ENCODE assay signal across 8 mouse cellular contexts in genomic region chr6:124856916-124857839, GRCm38 (mm10). TPM values are rescaled to one million over a fixed set of nuclear protein-coding genes. Genes with fewer than 3 reads are reported as not detected.
DNase-seq lines count a peak whose midpoint lies in the region; ATAC-seq and TF ChIP-seq lines count a peak whose summit lies in the region.

Gene P3h3, minus strand, starts transcription at chr6:124857752.

- peak within 1 kb of the TSS; percentile 89 for H3K9ac ChIP-seq in heart, embryonic 14.5 days (ENCODE audit: low read length)
- no peak within 1 kb of the TSS for H3K9ac ChIP-seq in liver, embryonic 14.5 days (replicated peaks)
- peak within 1 kb of the TSS; percentile 80 for H3K9ac ChIP-seq in stomach, embryonic 15.5 days

- peaks cover 49% of the 10 kb centered on the region for H3K27me3 ChIP-seq in forebrain, embryonic 10.5 days (ENCODE audit: poor library complexity, severe bottlenecking)
- H3K27me3 ChIP-seq in heart, embryonic 14.5 days (ENCODE audit: control insufficient read depth, insufficient read depth, low read length) = peaks cover 21% of the 10 kb centered on the region
- peaks cover 52% of the 10 kb centered on the region for H3K27me3 ChIP-seq in liver, embryonic 14.5 days (ENCODE audit: control insufficient read depth, insufficient read depth, low read length)
- H3K27me3 ChIP-seq in stomach, embryonic 15.5 days (replicated peaks) = peaks cover 13% of the 10 kb centered on the region

- peak; percentile 73 for ATAC-seq in heart, embryonic 14.5 days (ENCODE audit: insufficient number of reproducible peaks, insufficient read depth, low FRiP score, low read depth)
- ATAC-seq in liver, embryonic 14.5 days (ENCODE audit: insufficient read depth) = peak; percentile 57; the same call in 1 of the 2 replicates
- ATAC-seq in stomach, embryonic 15.5 days (ENCODE audit: insufficient read depth, low FRiP score, low read depth) = peak; percentile 85

- H3K36me3 ChIP-seq in forebrain, embryonic 10.5 days (replicated peaks) = peaks cover 35% of the 10 kb centered on the region
- peaks cover 13% of the 10 kb centered on the region for H3K36me3 ChIP-seq in heart, embryonic 14.5 days (ENCODE audit: control insufficient read depth, insufficient read depth, low read length)
- no peaks in the 10 kb centered on the region for H3K36me3 ChIP-seq in liver, embryonic 14.5 days (replicated peaks; ENCODE audit: control insufficient read depth, insufficient read depth, low read depth)
- 0 out of 2 replicates have a peak, but pooled peaks cover 3% of the 10 kb centered on the region for H3K36me3 ChIP-seq in stomach, embryonic 15.5 days

- TF ChIP-seq EP300 in liver, embryonic 14.5 days (IDR thresholded peaks at IDR 0.05; ENCODE audit: low read depth) = no peak

- peak within 1 kb of the TSS; percentile 98 for H3K27ac ChIP-seq in forebrain, embryonic 10.5 days
- peak within 1 kb of the TSS; percentile 71 to 87 for H3K27ac ChIP-seq in heart, embryonic 14.5 days (replicated peaks in 1 of 2; ENCODE audit: control insufficient read depth in 1 of 2, insufficient read depth in 1 of 2, low read depth in 2 of 2, low read length in 2 of 2)
- no peak within 1 kb of the TSS for H3K27ac ChIP-seq in liver, embryonic 14.5 days
- H3K27ac ChIP-seq in stomach, embryonic 15.5 days = peak within 1 kb of the TSS; percentile 95

- peaks cover 67% of the 10 kb centered on the region for H3K4me1 ChIP-seq in forebrain, embryonic 10.5 days
- peaks cover 5 to 18% of the 10 kb centered on the region in 2 experiments; a peak in 2 of 4 replicates for H3K4me1 ChIP-seq in heart, embryonic 14.5 days (ENCODE audit: control insufficient read depth in 2 of 2, insufficient read depth in 2 of 2, low read length in 2 of 2)
- no peaks in the 10 kb centered on the region for H3K4me1 ChIP-seq in liver, embryonic 14.5 days (replicated peaks; ENCODE audit: control insufficient read depth in 2 of 2, insufficient read depth in 2 of 2, low read length in 1 of 2)
- peaks cover 22% of the 10 kb centered on the region for H3K4me1 ChIP-seq in stomach, embryonic 15.5 days

- TF ChIP-seq CTCF in liver, embryonic 14.5 days (IDR thresholded peaks at IDR 0.05; ENCODE audit: low read depth) = peak; percentile 71

- peak within 1 kb of the TSS; percentile 93 for H3K4me2 ChIP-seq in heart, embryonic 14.5 days (ENCODE audit: low read length)
- H3K4me2 ChIP-seq in liver, embryonic 14.5 days (ENCODE audit: low read depth) = peak within 1 kb of the TSS; percentile 65
- peak within 1 kb of the TSS; percentile 92 for H3K4me2 ChIP-seq in stomach, embryonic 15.5 days

- H3K9me3 ChIP-seq in forebrain, embryonic 10.5 days = no peaks in the 10 kb centered on the region
- H3K9me3 ChIP-seq in heart, embryonic 14.5 days (ENCODE audit: control insufficient read depth, low read length) = no peaks in the 10 kb centered on the region
- no peaks in the 10 kb centered on the region for H3K9me3 ChIP-seq in liver, embryonic 14.5 days (ENCODE audit: control insufficient read depth, low read length)
- no peaks in the 10 kb centered on the region for H3K9me3 ChIP-seq in stomach, embryonic 15.5 days

- DNase-seq in CD4-positive helper T cell, adult 2 months (ENCODE audit: low read depth, low spot score) = peak; percentile 81
- peak; percentile 94 for DNase-seq in brain, adult 2 months (ENCODE audit: low read depth, low spot score)
- DNase-seq in forebrain, embryonic 10.5 days (ENCODE audit: extremely low spot score, low spot score) = peak; percentile 89
- peak; percentile 88 for DNase-seq in kidney, postnatal 10 days
- peak in 2 of 3 experiments; percentile 9 for DNase-seq in liver, embryonic 14.5 days (ENCODE audit: low read depth in 3 of 3, low spot score in 3 of 3)
- peak; percentile 91 for DNase-seq in neural tube, embryonic 10.5 days (ENCODE audit: extremely low spot score, low spot score)

- under 1% methylated on average over 86 of the region's 86 CpGs for WGBS in forebrain, embryonic 10.5 days
- WGBS in heart, embryonic 14.5 days = under 1% methylated on average over 68 of the region's 86 CpGs
- 1% methylated on average over 83 of the region's 86 CpGs for WGBS in liver, embryonic 14.5 days (ENCODE audit: insufficient replicate concordance)
- under 1% methylated on average over 82 of the region's 86 CpGs for WGBS in stomach, embryonic 15.5 days

- H3K4me3 ChIP-seq in forebrain, embryonic 10.5 days = peak within 1 kb of the TSS; percentile 87
- H3K4me3 ChIP-seq in heart, embryonic 14.5 days (ENCODE audit: control insufficient read depth in 1 of 2, insufficient read depth in 1 of 2, low read depth in 1 of 2, low read length in 2 of 2) = peak within 1 kb of the TSS; percentile 58 to 81
- peak within 1 kb of the TSS; percentile 13 to 54 for H3K4me3 ChIP-seq in liver, embryonic 14.5 days (ENCODE audit: insufficient read depth in 1 of 2, low read depth in 2 of 2, low read length in 2 of 2)
- peak within 1 kb of the TSS; percentile 82 for H3K4me3 ChIP-seq in stomach, embryonic 15.5 days (replicated peaks)

RNA-seq across cellular contexts. Expression of gene P3h3, which starts in this region (rescaled TPM):
- 9.7 TPM in 2 replicates for polyA plus RNA-seq in forebrain, embryonic 10.5 days (2016; fragmentation: Nextera tagmentation; extraction: Ambion mirVana)
- polyA plus RNA-seq in heart, embryonic 14.5 days (2014; fragmentation: Nextera tagmentation; extraction: Ambion mirVana) = 18.7 and 20.5 TPM in 2 replicates
- 3.2 and 3.5 TPM in 2 replicates for polyA plus RNA-seq in liver, embryonic 14.5 days (2012; rRNA removed)
- 0.83 and 0.88 TPM in 2 replicates for polyA plus RNA-seq in liver, embryonic 14.5 days (2014; fragmentation: Nextera tagmentation; extraction: Ambion mirVana)
- polyA plus RNA-seq in stomach, embryonic 15.5 days (2015; fragmentation: Nextera tagmentation; extraction: Ambion mirVana) = 28.4 TPM in 2 replicates

Comparison
In these comparisons a context has a peak if more than half of its experiments do, and no peak if none do; other contexts are left out.
1. DNase-seq: peak in every context shown above with its lines; median percentile 94 in brain, adult 2 months; 91 in neural tube, embryonic 10.5 days; 89 in forebrain, embryonic 10.5 days; 88 in kidney, postnatal 10 days; 81 in CD4-positive helper T cell, adult 2 months; 9 in liver, embryonic 14.5 days.
2. H3K4me3 ChIP-seq: peak in every context shown above with its lines; median percentile 87 in forebrain, embryonic 10.5 days; 82 in stomach, embryonic 15.5 days; 70 in heart, embryonic 14.5 days; 34 in liver, embryonic 14.5 days.